ENCODE assay signal across 12 mouse cellular contexts in genomic region chr2:77903979-77904378, GRCm38 (mm10).
"Had no signal": no experiment of that assay in that cellular context is flagged by ENCODE, and none has a peak within 500 bp of the region (broad histone marks: within the 10 kb centered on the region; RNA-seq: fewer than 3 reads in every experiment).

No protein-coding gene starts in this region.

- DNase-seq: retina, postnatal 1 day; right cerebral cortex, adult 18-20 months; right cerebral cortex, postnatal 14 days; right cerebral cortex, postnatal 25 days; right cerebral cortex, postnatal 4 days; spleen, adult 18-20 months; thymus, adult 18-20 months; thymus, adult 2 months; thymus, postnatal 14 days; thymus, postnatal 25 days; thymus, postnatal 36 days; thymus, postnatal 4 days had no signal
